Mouse (Mus musculus) heart, embryonic 13.5 days (tissue): ENCODE results near the gene Dnase2a. TPM values are rescaled to one million over a fixed set of nuclear protein-coding genes. Genes with fewer than 3 reads are reported as not detected.

Experiments
- ATAC-seq: fragments of 200-750 bp; cut with Nextera tagmentation; 2 replicates; pipeline ENCODE4 v1.8.0; 2017; ENCODE audit warnings: moderate TSS enrichment; ENCODE audit not compliant: insufficient number of reproducible peaks, low FRiP score, low TSS enrichment; ENCODE audit errors: extremely low read depth
- H3K27ac ChIP-seq: fragments of 300-500 bp; sonication (generic); replicated peaks from 2 replicates; pipeline ENCODE4 v1.5.1; 2015; ENCODE audit warnings: moderate library complexity, mild to moderate bottlenecking, inconsistent platforms
- H3K27me3 ChIP-seq: fragments of 300-500 bp; sonication (generic); replicated peaks from 2 replicates; pipeline ENCODE4 v1.6.1; 2015; ENCODE audit warnings: mild to moderate bottlenecking, inconsistent platforms
- H3K36me3 ChIP-seq: fragments of 300-500 bp; sonication (generic); 2 replicates; pipeline ENCODE4 v1.6.1; 2015; ENCODE audit warnings: mild to moderate bottlenecking, inconsistent platforms
- H3K4me1 ChIP-seq: fragments of 300-500 bp; sonication (generic); 2 replicates; pipeline ENCODE4 v1.6.1; 2015; ENCODE audit warnings: inconsistent platforms
- H3K4me2 ChIP-seq: fragments of 300-500 bp; sonication (generic); 2 replicates; pipeline ENCODE4 v1.6.1; 2015; ENCODE audit warnings: inconsistent platforms, mild to moderate bottlenecking, moderate library complexity
- H3K4me3 ChIP-seq: fragments of 300-500 bp; sonication (generic); 2 replicates; pipeline ENCODE4 v1.5.1; 2015; ENCODE audit warnings: moderate library complexity, mild to moderate bottlenecking, inconsistent platforms
- H3K9ac ChIP-seq: fragments of 300-500 bp; sonication (generic); 2 replicates; pipeline ENCODE4 v1.6.1; 2015; ENCODE audit warnings: inconsistent platforms, mild to moderate bottlenecking, moderate library complexity
- H3K9me3 ChIP-seq: fragments of 300-500 bp; sonication (generic); 2 replicates; pipeline ENCODE4 v1.6.1; 2016; ENCODE audit warnings: inconsistent platforms
- WGBS: fragments of 180-500 bp; shearing (Covaris S2); methylation state at CpG from one replicate; pipeline ENCODE4 v1.1.7; 2015; ENCODE audit warnings: mixed read lengths; 5-methylcytosine and 5-hydroxymethylcytosine counted together
- polyA plus RNA-seq: library from polyadenylated mRNA; unstranded; fragments of >200 nt; fragmentation: Nextera tagmentation; extraction: Ambion mirVana; gene quantifications from 2 replicates; pipeline ENCODE4 v1.2.1, GENCODE M21; 2015

Gene Dnase2a
- polyA plus RNA-seq, 1 experiment from 2014 or later: 5.3 TPM

GRCm38 (mm10) chr8:84909162-84909767 is 905 bp downstream of the Dnase2a start:
- Histone ChIP-seq H3K9ac (peak overlapping the region; percentile 85), H3K9me3 (peaks cover 4% of the 10 kb centered on the region; the same call in 1 of the 2 replicates), H3K36me3 (no peaks in the 10 kb centered on the region), H3K4me1 (peaks cover 18% of the 10 kb centered on the region), H3K27me3 (peaks cover 62% of the 10 kb centered on the region), H3K27ac (peak overlapping the region; percentile 40; the same call in 1 of the 2 replicates), H3K4me2 (peak overlapping the region; percentile 91), H3K4me3 (peak overlapping the region; percentile 59)
- ATAC-seq: no peak
- 46% methylated on average over 20 of the region's 20 CpGs for WGBS

GRCm38 (mm10) chr8:84909949-84910348 is 1.6 kb downstream of the Dnase2a start:
- 74% methylated on average over 5 of the region's 5 CpGs for WGBS
- H3K4me2 ChIP-seq: peak overlapping the region; percentile 91; the same call in 1 of the 2 replicates
- peaks cover 18% of the 10 kb centered on the region for H3K4me1 ChIP-seq
- peaks cover 5% of the 10 kb centered on the region; the same call in 1 of the 2 replicates for H3K9me3 ChIP-seq
- no peaks in the 10 kb centered on the region for H3K36me3 ChIP-seq
- H3K27me3 ChIP-seq: peaks cover 62% of the 10 kb centered on the region
- ATAC-seq: no peak
- H3K4me3 ChIP-seq: peak overlapping the region; percentile 59; the same call in 1 of the 2 replicates
- H3K27ac ChIP-seq: no peak overlapping the region
- no peak overlapping the region for H3K9ac ChIP-seq

GRCm38 (mm10) chr8:84910551-84910950 is 2.2 kb downstream of the Dnase2a start:
- ATAC-seq: no peak
- Histone ChIP-seq H3K27me3 (peaks cover 68% of the 10 kb centered on the region), H3K36me3 (no peaks in the 10 kb centered on the region), H3K4me3 (no peak overlapping the region), H3K4me2 (no peak overlapping the region), H3K27ac (no peak overlapping the region), H3K9me3 (peaks cover 5% of the 10 kb centered on the region; the same call in 1 of the 2 replicates), H3K4me1 (peaks cover 18% of the 10 kb centered on the region), H3K9ac (no peak overlapping the region)
- WGBS: 78% methylated on average over 6 of the region's 6 CpGs

DNA sequence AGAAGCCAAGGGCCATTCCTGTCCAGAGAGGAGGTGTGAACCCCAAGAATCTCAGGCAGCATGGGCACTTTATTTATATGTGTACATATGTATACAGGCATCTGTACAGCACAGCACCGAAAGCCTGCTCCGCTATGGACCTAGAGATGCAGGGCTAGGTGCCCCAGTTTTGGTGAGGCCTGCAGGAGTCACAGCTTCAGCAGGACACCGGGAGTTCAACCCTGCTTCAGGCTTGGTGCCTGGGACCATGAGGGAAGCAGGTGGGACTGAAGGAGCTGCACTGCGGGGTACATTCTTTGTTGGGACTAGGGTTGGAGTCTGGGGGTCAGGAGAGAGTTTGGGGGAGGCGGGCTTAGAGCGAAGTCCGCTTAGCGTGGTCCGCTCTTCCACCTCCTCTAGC is 3.5 kb downstream of the Dnase2a start:
- H3K4me3 ChIP-seq: no peak overlapping the region
- H3K27me3 ChIP-seq: peaks cover 81% of the 10 kb centered on the region
- H3K9ac ChIP-seq: no peak overlapping the region
- H3K9me3 ChIP-seq: peaks cover 5% of the 10 kb centered on the region; the same call in 1 of the 2 replicates
- 0 out of 2 replicates have a peak overlapping the region, but pooled peaks have one; percentile 94 for H3K4me2 ChIP-seq
- peaks cover 18% of the 10 kb centered on the region for H3K4me1 ChIP-seq
- no peak for ATAC-seq
- WGBS: 79% methylated on average over 9 of the region's 9 CpGs
- H3K36me3 ChIP-seq: no peaks in the 10 kb centered on the region
- H3K27ac ChIP-seq: no peak overlapping the region

DNA sequence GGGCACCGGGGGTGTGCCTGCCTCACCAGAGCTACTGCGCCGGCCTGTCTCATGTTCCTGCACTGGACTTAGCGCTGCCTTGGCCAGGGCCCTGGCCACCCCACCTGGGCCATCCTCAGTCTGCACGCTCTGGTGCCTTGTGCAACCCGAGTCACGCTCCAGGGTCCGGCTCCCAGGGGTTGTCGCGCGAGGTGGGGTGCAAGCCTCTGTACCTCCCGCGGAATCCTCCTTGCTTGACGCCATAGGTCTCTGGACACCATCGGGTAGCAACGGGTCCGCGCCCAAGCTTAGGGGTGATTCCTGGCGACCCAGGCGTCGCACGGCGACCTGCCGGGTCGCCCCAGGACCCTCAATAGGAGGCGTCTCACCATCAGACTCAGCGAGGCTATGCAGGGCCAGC is 4.0 kb downstream of the Dnase2a start:
- ATAC-seq: no peak
- H3K4me3 ChIP-seq: peak overlapping the region; percentile 55
- H3K9ac ChIP-seq: peak overlapping the region; percentile 74; the same call in 1 of the 2 replicates
- peak overlapping the region; percentile 94 for H3K4me2 ChIP-seq
- no peaks in the 10 kb centered on the region for H3K36me3 ChIP-seq
- H3K4me1 ChIP-seq: peaks cover 18% of the 10 kb centered on the region
- H3K27ac ChIP-seq: no peak overlapping the region
- 17% methylated on average over 27 of the region's 27 CpGs for WGBS
- H3K9me3 ChIP-seq: peaks cover 5% of the 10 kb centered on the region; the same call in 1 of the 2 replicates
- H3K27me3 ChIP-seq: peaks cover 86% of the 10 kb centered on the region

GRCm38 (mm10) chr8:84912895-84913501 is 4.6 kb downstream of the Dnase2a start:
- peak; percentile 53 for ATAC-seq

DNA sequence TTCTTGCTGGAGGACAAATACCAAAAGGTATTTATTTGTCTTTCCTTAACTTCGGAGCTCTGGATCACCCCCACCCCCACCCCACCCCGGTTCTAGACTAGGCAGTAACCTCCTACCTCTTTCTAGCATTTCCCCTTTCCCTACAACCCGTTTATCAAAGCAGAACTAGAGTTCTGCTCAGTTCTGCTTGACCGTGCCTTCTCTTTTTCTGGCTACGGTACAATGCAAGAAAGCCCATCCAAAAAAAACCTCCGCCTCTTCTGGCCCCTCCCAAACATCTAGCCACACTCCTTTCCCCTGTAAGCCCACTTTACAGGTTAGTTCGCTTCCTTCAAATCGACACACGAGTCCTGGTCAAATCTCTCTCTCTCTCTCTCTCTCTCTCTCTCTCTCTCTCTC is 5.1 kb downstream of the Dnase2a start:
- 13% methylated on average over 9 of the region's 9 CpGs for WGBS

More at GRCm38 (mm10) chr8:84912895-84913501, 4.6 kb downstream of the Dnase2a start:
- no peaks in the 10 kb centered on the region for H3K36me3 ChIP-seq
- peaks cover 92% of the 10 kb centered on the region for H3K27me3 ChIP-seq
- H3K9ac ChIP-seq: peak overlapping the region; percentile 74
- H3K9me3 ChIP-seq: peaks cover 5% of the 10 kb centered on the region; the same call in 1 of the 2 replicates
- H3K4me2 ChIP-seq: peak overlapping the region; percentile 94
- WGBS: under 1% methylated on average over 55 of the region's 55 CpGs
- peak overlapping the region; percentile 55 for H3K4me3 ChIP-seq
- peaks cover 21% of the 10 kb centered on the region for H3K4me1 ChIP-seq
- H3K27ac ChIP-seq: no peak overlapping the region

GRCm38 (mm10) chr8:84913960-84914359 is 5.6 kb downstream of the Dnase2a start:
- H3K9me3 ChIP-seq: peaks cover 5% of the 10 kb centered on the region; the same call in 1 of the 2 replicates
- WGBS: 40% methylated on average over 4 of the region's 4 CpGs
- peak overlapping the region; percentile 55; the same call in 1 of the 2 replicates for H3K4me3 ChIP-seq
- H3K4me2 ChIP-seq: peak overlapping the region; percentile 94
- no peaks in the 10 kb centered on the region for H3K36me3 ChIP-seq
- H3K9ac ChIP-seq: no peak overlapping the region
- ATAC-seq: peak; percentile 23; the same call in 1 of the 2 replicates
- no peak overlapping the region for H3K27ac ChIP-seq
- peaks cover 99% of the 10 kb centered on the region for H3K27me3 ChIP-seq
- peaks cover 18% of the 10 kb centered on the region for H3K4me1 ChIP-seq

More for the DNA sequence above, 5.1 kb downstream of the Dnase2a start:
- Histone ChIP-seq H3K4me2 (peak overlapping the region; percentile 94), H3K27me3 (peaks cover 97% of the 10 kb centered on the region), H3K9ac (peak overlapping the region; percentile 74), H3K27ac (no peak overlapping the region), H3K4me1 (peaks cover 21% of the 10 kb centered on the region), H3K36me3 (no peaks in the 10 kb centered on the region), H3K4me3 (peak overlapping the region; percentile 55), H3K9me3 (peaks cover 5% of the 10 kb centered on the region; the same call in 1 of the 2 replicates)
- ATAC-seq: no peak

- Histone ChIP-seq H3K27ac (no peak overlapping the region), H3K4me1 (peaks cover 17% of the 10 kb centered on the region), H3K4me3 (no peak overlapping the region), H3K27me3 (peaks cover 98% of the 10 kb centered on the region), H3K4me2 (no peak overlapping the region), H3K9me3 (peaks cover 5% of the 10 kb centered on the region; the same call in 1 of the 2 replicates), H3K36me3 (no peaks in the 10 kb centered on the region), H3K9ac (no peak overlapping the region)
- WGBS: 84% methylated on average over 8 of the region's 8 CpGs
- no peak for ATAC-seq
Measured at GRCm38 (mm10) chr8:84915269-84915668, 6.9 kb downstream of the Dnase2a start.

DNA sequence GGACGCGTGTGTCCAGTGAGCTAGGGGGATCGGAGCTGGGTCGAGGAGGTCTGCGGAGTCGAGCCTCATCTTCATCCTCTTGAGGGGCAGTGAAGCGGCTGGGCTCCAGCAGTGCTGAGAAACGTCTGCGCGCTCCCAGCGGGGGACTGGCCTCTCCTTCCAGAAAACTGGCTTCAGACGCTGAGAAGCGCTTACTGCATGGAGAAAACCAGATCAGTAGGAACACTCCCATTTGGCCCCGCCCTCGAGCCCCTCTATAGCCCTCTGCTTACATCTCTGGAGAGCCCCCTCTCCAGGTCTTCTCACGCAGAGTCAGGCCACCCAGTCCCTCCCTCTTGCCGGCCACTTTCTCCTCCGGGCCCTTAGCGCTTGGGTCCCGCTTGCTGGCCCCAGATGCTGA is 9.4 kb downstream of the Dnase2a start:
- peaks cover 5% of the 10 kb centered on the region; the same call in 1 of the 2 replicates for H3K9me3 ChIP-seq
- 22% methylated on average over 20 of the region's 20 CpGs for WGBS
- ATAC-seq: no peak
- H3K4me1 ChIP-seq: peaks cover 19% of the 10 kb centered on the region
- H3K9ac ChIP-seq: no peak overlapping the region
- H3K36me3 ChIP-seq: no peaks in the 10 kb centered on the region
- no peak overlapping the region for H3K4me2 ChIP-seq
- no peak overlapping the region for H3K27ac ChIP-seq
- no peak overlapping the region for H3K4me3 ChIP-seq
- peaks cover 90% of the 10 kb centered on the region for H3K27me3 ChIP-seq

- ATAC-seq: no peak
- WGBS: 80% methylated on average over 15 of the region's 15 CpGs
Measured at GRCm38 (mm10) chr8:84918646-84919045, 10.3 kb downstream of the Dnase2a start.

More at GRCm38 (mm10) chr8:84918646-84919045, 10.3 kb downstream of the Dnase2a start:
- peaks cover 86% of the 10 kb centered on the region for H3K27me3 ChIP-seq
- H3K9me3 ChIP-seq: peaks cover 5% of the 10 kb centered on the region; the same call in 1 of the 2 replicates
- H3K4me2 ChIP-seq: no peak overlapping the region
- no peak overlapping the region for H3K4me3 ChIP-seq
- H3K27ac ChIP-seq: no peak overlapping the region
- no peak overlapping the region for H3K9ac ChIP-seq
- peaks cover 11% of the 10 kb centered on the region for H3K4me1 ChIP-seq
- H3K36me3 ChIP-seq: no peaks in the 10 kb centered on the region
